Mouse (Mus musculus) olfactory bulb, adult 2 months (tissue): ENCODE results near the gene Dact2.

Experiments used
- CTCF ChIP-seq: fragments of 200-500 bp; IDR thresholded peaks from 2 replicates; pipeline ENCODE4 v1.5.1; 2012; ENCODE audit warnings: low read depth, mild to moderate bottlenecking, low read length, moderate library complexity; ENCODE audit not compliant: insufficient read depth
- POLR2A ChIP-seq: fragments of 200-500 bp; IDR thresholded peaks from 2 replicates; pipeline ENCODE4 v1.6.1; 2012; ENCODE audit warnings: mild to moderate bottlenecking, low read depth, low read length, moderate library complexity; ENCODE audit not compliant: insufficient read depth

DNA sequence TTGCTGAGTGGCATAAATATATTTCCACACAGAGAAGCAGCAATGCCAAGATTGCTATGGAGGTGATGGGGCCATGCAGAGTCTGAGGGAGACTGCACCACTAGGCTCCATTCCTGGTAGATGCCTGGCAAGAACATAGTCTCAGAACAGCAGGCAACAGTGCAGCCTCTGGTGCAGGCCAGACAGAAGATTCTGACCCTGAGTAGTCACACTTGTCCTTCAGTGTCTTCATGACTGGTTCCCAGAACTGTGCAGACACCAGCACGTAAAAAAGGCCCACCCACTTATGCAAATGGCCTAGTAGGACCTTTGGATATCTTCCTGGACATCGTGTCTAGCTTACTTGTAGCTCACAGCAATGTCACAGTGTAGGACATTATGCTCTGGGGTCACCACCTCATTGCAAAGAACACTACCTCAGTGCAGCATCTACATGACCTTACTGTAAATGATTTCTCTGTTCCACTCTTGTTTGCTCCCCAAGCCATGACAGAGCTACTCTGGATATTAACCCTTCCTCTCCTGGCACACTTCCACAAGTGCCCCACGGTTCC, 9.9 kb upstream of the Dact2 start:
- TF ChIP-seq POLR2A (no peak), CTCF (no peak)
